Mouse (Mus musculus): ENCODE measurements around the gene Olfr578. TPM values are rescaled to one million over a fixed set of nuclear protein-coding genes. Genes with fewer than 3 reads are reported as not detected.

Olfr578 gene
- polyA plus RNA-seq (2015; fragmentation: Illumina TruSeq; extraction: RNeasy Lipid Tissue Mini Kit (QIAGEN cat#74804); ENCODE audit: insufficient read depth, low replicate concordance) = not detected

GRCm38 (mm10) chr7:102989224-102989623 is at the start of gene Olfr578:
TSS of gene Olfr578 (minus strand) at chr7:102989324.

GRCm38 (mm10) chr7:103037724-103038123 is 48.6 kb upstream of the Olfr578 start, which contains the start of gene Olfr582:
TSS of gene Olfr582 (plus strand) at chr7:103038024.

GRCm38 (mm10) chr7:102975843-102976242 is 13.3 kb downstream of the Olfr578 start, which contains the start of gene Olfr577:
TSS of gene Olfr577 (minus strand) at chr7:102975943.

GRCm38 (mm10) chr7:102962360-102962759 is 26.8 kb downstream of the Olfr578 start, which contains the start of gene Olfr576:
TSS of gene Olfr576 (plus strand) at chr7:102962660.

GRCm38 (mm10) chr7:102958593-102958992 is 30.5 kb downstream of the Olfr578 start, which contains the start of gene Olfr575:
TSS of gene Olfr575 (minus strand) at chr7:102958775.

GRCm38 (mm10) chr7:102948167-102948566 is 41.0 kb downstream of the Olfr578 start, which contains the start of gene Olfr574:
TSS of gene Olfr574 (plus strand) at chr7:102948467.

GRCm38 (mm10) chr7:102942475-102942874 is 46.6 kb downstream of the Olfr578 start, which contains the start of gene Olfr573-ps1:
TSS of gene Olfr573-ps1 (minus strand) at chr7:102942575.

Other genes starting within 250 kb of the Olfr578 start
- gene Olfr560, start 230.0 kb downstream of the Olfr578 start, polyA plus RNA-seq (2015; fragmentation: Illumina TruSeq; extraction: RNeasy Lipid Tissue Mini Kit (QIAGEN cat#74804); ENCODE audit: insufficient read depth, low replicate concordance) = not detected
- 0.35 TPM for gene Olfr78, start 229.9 kb downstream of the Olfr578 start, polyA plus RNA-seq (2015; fragmentation: Illumina TruSeq; extraction: RNeasy Lipid Tissue Mini Kit (QIAGEN cat#74804); ENCODE audit: insufficient read depth, low replicate concordance)
- gene Olfr561, start 218.1 kb downstream of the Olfr578 start, polyA plus RNA-seq (2015; fragmentation: Illumina TruSeq; extraction: RNeasy Lipid Tissue Mini Kit (QIAGEN cat#74804); ENCODE audit: insufficient read depth, low replicate concordance) = not detected
- gene Olfr564, start 185.8 kb downstream of the Olfr578 start, polyA plus RNA-seq (2015; fragmentation: Illumina TruSeq; extraction: RNeasy Lipid Tissue Mini Kit (QIAGEN cat#74804); ENCODE audit: insufficient read depth, low replicate concordance) = not detected
- not detected for gene Olfr566, start 130.6 kb downstream of the Olfr578 start, polyA plus RNA-seq (2015; fragmentation: Illumina TruSeq; extraction: RNeasy Lipid Tissue Mini Kit (QIAGEN cat#74804); ENCODE audit: insufficient read depth, low replicate concordance)
- not detected for gene Olfr568, start 112.2 kb downstream of the Olfr578 start, polyA plus RNA-seq (2015; fragmentation: Illumina TruSeq; extraction: RNeasy Lipid Tissue Mini Kit (QIAGEN cat#74804); ENCODE audit: insufficient read depth, low replicate concordance)
- gene Olfr569, start 98.4 kb downstream of the Olfr578 start, polyA plus RNA-seq (2015; fragmentation: Illumina TruSeq; extraction: RNeasy Lipid Tissue Mini Kit (QIAGEN cat#74804); ENCODE audit: insufficient read depth, low replicate concordance) = not detected
- gene Olfr570, start 94.7 kb downstream of the Olfr578 start, polyA plus RNA-seq (2015; fragmentation: Illumina TruSeq; extraction: RNeasy Lipid Tissue Mini Kit (QIAGEN cat#74804); ENCODE audit: insufficient read depth, low replicate concordance) = not detected
- not detected for gene Olfr571, start 71.8 kb downstream of the Olfr578 start, polyA plus RNA-seq (2015; fragmentation: Illumina TruSeq; extraction: RNeasy Lipid Tissue Mini Kit (QIAGEN cat#74804); ENCODE audit: insufficient read depth, low replicate concordance)
- not detected for gene Olfr572, start 64.9 kb downstream of the Olfr578 start, polyA plus RNA-seq (2015; fragmentation: Illumina TruSeq; extraction: RNeasy Lipid Tissue Mini Kit (QIAGEN cat#74804); ENCODE audit: insufficient read depth, low replicate concordance)
- gene Olfr573-ps1, start 46.7 kb downstream of the Olfr578 start, polyA plus RNA-seq (2015; fragmentation: Illumina TruSeq; extraction: RNeasy Lipid Tissue Mini Kit (QIAGEN cat#74804); ENCODE audit: insufficient read depth, low replicate concordance) = not detected
- not detected for gene Olfr574, start 40.9 kb downstream of the Olfr578 start, polyA plus RNA-seq (2015; fragmentation: Illumina TruSeq; extraction: RNeasy Lipid Tissue Mini Kit (QIAGEN cat#74804); ENCODE audit: insufficient read depth, low replicate concordance)
- not detected for gene Olfr575, start 30.5 kb downstream of the Olfr578 start, polyA plus RNA-seq (2015; fragmentation: Illumina TruSeq; extraction: RNeasy Lipid Tissue Mini Kit (QIAGEN cat#74804); ENCODE audit: insufficient read depth, low replicate concordance)
- gene Olfr576, start 26.7 kb downstream of the Olfr578 start, polyA plus RNA-seq (2015; fragmentation: Illumina TruSeq; extraction: RNeasy Lipid Tissue Mini Kit (QIAGEN cat#74804); ENCODE audit: insufficient read depth, low replicate concordance) = not detected
- gene Olfr577, start 13.4 kb downstream of the Olfr578 start, polyA plus RNA-seq (2015; fragmentation: Illumina TruSeq; extraction: RNeasy Lipid Tissue Mini Kit (QIAGEN cat#74804); ENCODE audit: insufficient read depth, low replicate concordance) = not detected
- not detected for gene Olfr582, start 48.7 kb upstream of the Olfr578 start, polyA plus RNA-seq (2015; fragmentation: Illumina TruSeq; extraction: RNeasy Lipid Tissue Mini Kit (QIAGEN cat#74804); ENCODE audit: insufficient read depth, low replicate concordance)
- gene Olfr583, start 62.0 kb upstream of the Olfr578 start, polyA plus RNA-seq (2015; fragmentation: Illumina TruSeq; extraction: RNeasy Lipid Tissue Mini Kit (QIAGEN cat#74804); ENCODE audit: insufficient read depth, low replicate concordance) = not detected
- gene Olfr584, start 92.6 kb upstream of the Olfr578 start, polyA plus RNA-seq (2015; fragmentation: Illumina TruSeq; extraction: RNeasy Lipid Tissue Mini Kit (QIAGEN cat#74804); ENCODE audit: insufficient read depth, low replicate concordance) = not detected
- not detected for gene Olfr585, start 108.4 kb upstream of the Olfr578 start, polyA plus RNA-seq (2015; fragmentation: Illumina TruSeq; extraction: RNeasy Lipid Tissue Mini Kit (QIAGEN cat#74804); ENCODE audit: insufficient read depth, low replicate concordance)
- gene Olfr586, start 136.3 kb upstream of the Olfr578 start, polyA plus RNA-seq (2015; fragmentation: Illumina TruSeq; extraction: RNeasy Lipid Tissue Mini Kit (QIAGEN cat#74804); ENCODE audit: insufficient read depth, low replicate concordance) = not detected
- not detected for gene Olfr588-ps1, start 151.6 kb upstream of the Olfr578 start, polyA plus RNA-seq (2015; fragmentation: Illumina TruSeq; extraction: RNeasy Lipid Tissue Mini Kit (QIAGEN cat#74804); ENCODE audit: insufficient read depth, low replicate concordance)
- gene Olfr589, start 167.0 kb upstream of the Olfr578 start, polyA plus RNA-seq (2015; fragmentation: Illumina TruSeq; extraction: RNeasy Lipid Tissue Mini Kit (QIAGEN cat#74804); ENCODE audit: insufficient read depth, low replicate concordance) = not detected
- gene Olfr591, start 189.0 kb upstream of the Olfr578 start, polyA plus RNA-seq (2015; fragmentation: Illumina TruSeq; extraction: RNeasy Lipid Tissue Mini Kit (QIAGEN cat#74804); ENCODE audit: insufficient read depth, low replicate concordance) = not detected
- gene Olfr592, start 195.5 kb upstream of the Olfr578 start, polyA plus RNA-seq (2015; fragmentation: Illumina TruSeq; extraction: RNeasy Lipid Tissue Mini Kit (QIAGEN cat#74804); ENCODE audit: insufficient read depth, low replicate concordance) = not detected
- gene Olfr593, start 222.5 kb upstream of the Olfr578 start, polyA plus RNA-seq (2015; fragmentation: Illumina TruSeq; extraction: RNeasy Lipid Tissue Mini Kit (QIAGEN cat#74804); ENCODE audit: insufficient read depth, low replicate concordance) = not detected
- gene Olfr594, start 227.7 kb upstream of the Olfr578 start, polyA plus RNA-seq (2015; fragmentation: Illumina TruSeq; extraction: RNeasy Lipid Tissue Mini Kit (QIAGEN cat#74804); ENCODE audit: insufficient read depth, low replicate concordance) = not detected